Mouse (Mus musculus): ENCODE measurements around the gene Serpinh1. TPM values are rescaled to one million over a fixed set of nuclear protein-coding genes. Genes with fewer than 3 reads are reported as not detected.
A peak's percentile ranks its signal among the peaks of the same experiment; 100 is the strongest.

The Serpinh1 gene
- 100 to 1,000 TPM in 1 of 2 experiments, 10 to 100 TPM in 1; 69.4 to 103 TPM for total RNA-seq (2021)
- long read RNA-seq, experiment 1, transcript Serpinh1-201 (5 exons, 2,215 nt), result major isoform, 95 of 193 reads
- long read RNA-seq, experiment 1, partial matches to known transcripts, result 8 of 193 reads
- long read RNA-seq, experiment 1, other reads (novel, unspliced or antisense), result 86 of 193 reads
- long read RNA-seq, experiment 2, transcript Serpinh1-201 (5 exons, 2,215 nt), result major isoform, 70 of 130 reads
- long read RNA-seq, experiment 2, partial matches to known transcripts, result 3 of 130 reads
- long read RNA-seq, experiment 2, other reads (novel, unspliced or antisense), result 55 of 130 reads

- intact Hi-C loops (cut with DNase I), result no loop called here
- peak; percentile 82 to 89 for DNase-seq
Observed at GRCm38 (mm10) chr7:99352526-99353400, at the start of gene Serpinh1. Gene Serpinh1, minus strand, starts transcription at chr7:99353239.

- DNase-seq, result no peak
- intact Hi-C loops (cut with DNase I), result no loop called here
Observed at GRCm38 (mm10) chr7:99402477-99402876, 49.4 kb upstream of the Serpinh1 start.

- intact Hi-C loops (cut with DNase I), result no loop called here
- no peak for DNase-seq
Observed at GRCm38 (mm10) chr7:99401373-99401772, 48.3 kb upstream of the Serpinh1 start.

GRCm38 (mm10) chr7:99396994-99397659, 44.1 kb upstream of the Serpinh1 start:
- DNase-seq, result no peak
- intact Hi-C loops (cut with DNase I), result no loop called here

- DNase-seq, result no peak
- intact Hi-C loops (cut with DNase I), result no loop called here
Observed at GRCm38 (mm10) chr7:99395908-99396616, 43.0 kb upstream of the Serpinh1 start.

DNA sequence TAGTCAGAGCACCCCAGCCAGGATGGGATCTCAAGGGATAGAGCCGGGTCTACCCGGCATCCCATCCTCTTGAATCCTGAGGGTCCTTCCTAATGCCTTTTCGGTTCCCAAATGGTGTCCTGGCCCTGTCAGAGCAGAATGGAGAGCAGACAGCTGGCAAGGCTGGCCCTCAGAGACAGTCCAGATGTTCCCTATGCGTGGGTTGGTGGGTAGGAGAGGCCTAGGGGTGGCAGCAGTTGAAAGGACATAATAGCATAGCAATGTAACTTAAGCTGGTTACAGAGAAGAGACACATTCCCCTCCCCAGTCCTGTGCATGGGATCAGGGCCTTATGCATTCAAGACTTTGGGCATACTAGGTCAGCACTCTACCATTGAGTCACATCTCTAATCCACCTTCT, 42.3 kb upstream of the Serpinh1 start:
- intact Hi-C loops (cut with DNase I), result no loop called here
- no peak for DNase-seq

GRCm38 (mm10) chr7:99393711-99394325, 40.8 kb upstream of the Serpinh1 start:
- DNase-seq, result no peak
- intact Hi-C loops (cut with DNase I), result no loop called here

- intact Hi-C loops (cut with DNase I), result no loop called here
- DNase-seq, result no peak
Observed at GRCm38 (mm10) chr7:99392696-99393095, 39.7 kb upstream of the Serpinh1 start.

DNA sequence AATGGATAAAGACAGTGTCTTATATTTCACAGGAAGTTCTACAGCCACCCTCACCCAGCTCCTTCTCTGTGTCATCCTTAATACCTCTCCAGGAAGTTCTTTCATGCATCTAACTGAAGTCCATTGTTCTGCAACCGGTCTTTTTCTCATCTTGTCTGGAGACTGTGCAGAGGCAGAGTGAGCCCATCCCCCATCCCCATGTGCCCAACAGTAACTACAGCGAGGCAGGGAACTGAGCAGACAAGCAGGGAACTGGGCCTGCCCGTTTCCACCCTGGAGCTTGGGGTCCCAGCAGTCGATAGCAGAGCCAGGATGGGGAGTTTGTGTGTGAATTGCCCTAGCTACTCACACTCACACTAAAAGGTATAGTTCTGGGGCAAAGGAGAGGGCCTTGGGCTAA, 37.5 kb upstream of the Serpinh1 start:
- intact Hi-C loops (cut with DNase I), result no loop called here

DNA sequence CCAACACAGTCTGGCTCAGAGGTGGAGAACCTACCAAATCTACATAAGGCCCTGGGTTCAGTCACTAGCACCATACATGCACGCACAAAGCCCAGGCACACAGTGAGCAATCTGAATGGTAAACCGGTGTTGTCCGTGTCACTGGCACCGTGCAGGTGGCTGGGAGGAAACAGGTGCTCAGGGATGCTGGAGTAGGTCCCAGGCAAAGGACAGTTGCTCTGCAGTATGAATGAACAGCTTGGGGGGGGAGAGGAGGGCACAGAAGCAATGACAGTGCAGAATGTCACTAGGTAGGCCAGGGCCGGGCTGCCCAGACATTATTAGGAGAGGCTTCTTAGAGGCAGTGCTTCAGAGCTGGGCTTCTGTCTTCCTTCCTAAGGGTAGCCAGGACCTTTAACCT, 34.3 kb upstream of the Serpinh1 start:
- DNase-seq, result no peak
- intact Hi-C loops (cut with DNase I), result no loop called here

More for the DNA sequence above, 37.5 kb upstream of the Serpinh1 start:
- no peak for DNase-seq

GRCm38 (mm10) chr7:99386811-99387210, 33.8 kb upstream of the Serpinh1 start:
- intact Hi-C loops (cut with DNase I), result no loop called here
- no peak for DNase-seq

DNA sequence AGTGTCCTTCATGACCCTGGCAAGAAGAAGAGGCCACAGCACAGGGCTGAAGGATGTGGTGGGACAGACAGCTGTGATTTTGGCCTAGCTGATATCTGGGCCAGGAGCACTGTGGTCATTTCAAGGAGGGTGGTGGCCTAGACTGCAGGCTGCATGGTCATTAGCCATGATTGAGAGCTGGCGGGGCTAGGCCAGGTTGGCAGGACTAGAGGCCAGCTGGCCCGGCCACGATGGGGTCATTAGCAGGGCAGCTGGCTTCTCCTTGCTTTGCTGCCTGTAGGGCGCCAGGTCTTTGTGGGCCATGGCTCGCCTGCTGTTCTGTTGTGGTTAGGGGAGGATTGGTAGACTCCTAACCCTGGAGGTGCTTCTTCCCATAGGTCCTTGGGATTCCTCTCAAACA, 33.0 kb upstream of the Serpinh1 start:
- DNase-seq, result peak; percentile 60 to 71
- intact Hi-C loops (cut with DNase I), result no loop called here

DNA sequence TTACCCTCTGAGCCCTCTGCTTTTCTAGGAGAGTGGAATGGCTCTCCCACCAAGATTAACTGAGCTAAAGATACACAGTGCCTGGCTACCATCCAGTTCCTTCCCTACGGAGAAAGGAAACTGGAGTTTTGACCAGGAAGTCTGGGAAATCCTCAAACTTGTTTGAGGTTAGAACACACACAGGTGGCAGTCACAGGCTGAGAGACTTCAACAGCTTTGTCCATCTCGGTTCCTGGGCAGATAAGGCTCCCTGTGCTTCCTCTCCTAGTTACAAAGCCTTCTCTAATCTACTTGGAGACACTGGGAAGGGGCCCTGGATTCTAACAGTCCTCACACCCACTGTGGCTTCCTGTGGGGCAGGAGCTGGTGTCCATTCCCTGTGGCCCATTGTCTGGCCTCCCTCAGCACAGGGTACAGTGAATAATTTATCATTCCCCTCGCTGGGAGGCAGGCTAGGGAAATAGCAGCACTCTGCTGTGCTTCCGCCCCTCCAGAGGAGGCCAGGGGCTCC, 31.1 kb upstream of the Serpinh1 start:
- intact Hi-C loops (cut with DNase I), result no loop called here
- DNase-seq, result no peak

DNA sequence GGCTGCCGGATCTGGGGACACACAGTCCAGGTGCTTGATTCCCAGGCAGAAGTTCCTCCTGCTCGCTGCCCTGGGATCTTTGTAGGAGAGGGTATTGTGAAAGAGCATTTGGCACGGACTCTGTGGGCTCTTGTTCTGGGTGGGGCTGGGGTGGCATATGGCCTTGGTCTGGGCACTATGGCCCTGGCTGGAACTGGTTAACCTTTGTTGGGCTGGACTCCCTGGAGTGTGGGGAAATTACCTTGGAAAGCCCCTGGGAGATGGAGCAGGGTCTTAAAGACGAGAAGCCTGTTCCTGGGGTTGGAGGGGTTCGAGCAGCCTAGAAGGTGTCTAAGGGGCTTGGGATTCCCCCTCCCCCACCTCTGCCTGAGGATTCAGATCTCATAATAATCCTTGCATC, 30.2 kb upstream of the Serpinh1 start:
- no peak for DNase-seq
- intact Hi-C loops (cut with DNase I), result no loop called here

DNA sequence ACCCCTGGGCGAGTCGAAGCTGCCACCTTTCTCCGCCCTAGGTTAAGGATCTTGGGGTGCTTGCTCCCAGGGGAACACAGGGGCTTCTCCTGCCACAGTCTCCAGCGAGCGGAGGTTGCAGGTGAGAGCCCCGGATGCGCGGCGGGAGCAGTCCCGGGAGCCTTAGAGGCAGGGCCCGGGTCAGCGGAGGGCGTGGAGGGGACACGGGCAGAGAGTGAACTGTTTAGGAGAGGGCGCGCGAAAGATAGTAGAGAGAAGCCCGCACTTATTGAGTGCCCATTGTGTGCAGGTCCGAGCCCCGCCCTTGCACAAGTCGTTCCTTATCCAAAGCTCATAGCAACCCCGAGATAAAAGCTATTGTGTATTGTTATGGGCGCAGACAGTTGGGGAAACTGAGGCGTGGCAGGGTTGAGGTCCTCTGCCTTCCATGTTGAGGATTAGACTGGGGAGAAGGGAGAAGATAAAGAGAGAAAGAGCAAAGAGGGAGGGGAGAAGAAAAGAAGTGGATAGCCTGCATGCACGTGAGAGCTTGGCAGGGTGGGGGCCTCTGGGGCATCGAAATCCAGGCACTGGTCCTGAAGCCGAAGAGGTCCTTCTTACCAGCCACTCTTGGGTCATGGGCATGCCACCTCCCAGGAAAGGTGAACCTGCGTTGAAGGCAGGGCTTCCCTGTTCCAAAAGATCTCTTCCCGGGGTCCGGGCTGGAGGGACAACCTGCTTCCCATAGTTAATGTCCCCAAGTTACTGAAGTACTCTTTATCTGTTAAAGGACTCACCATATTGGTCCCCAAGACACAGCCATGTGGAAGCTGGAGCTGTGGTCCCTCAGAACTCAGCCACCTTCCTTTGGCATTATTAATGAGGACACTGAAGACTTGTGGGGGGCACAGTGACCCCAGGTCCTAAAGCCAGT, 29.3 kb upstream of the Serpinh1 start:
- intact Hi-C loops (cut with DNase I), result no loop called here
- DNase-seq, result no peak

- intact Hi-C loops (cut with DNase I), result no loop called here
- peak; percentile 99 to 100 for DNase-seq
Observed at GRCm38 (mm10) chr7:99381214-99382087, 28.4 kb upstream of the Serpinh1 start, which contains the start of gene Gdpd5. Gene Gdpd5, plus strand, starts transcription at chr7:99381414.

GRCm38 (mm10) chr7:99380491-99381213, 27.6 kb upstream of the Serpinh1 start:
- DNase-seq, result no peak
- intact Hi-C loops (cut with DNase I), result no loop called here

Data from gastrocnemius, postnatal 36 days (tissue).